Mouse (Mus musculus) kidney, adult 9 months (tissue): ENCODE measurements at regions not wholly inside any gene's neighbourhood (a gene's known extent, or its start where the extent isn't known, plus 50 kb on each side); places are given as distances from the start of the nearest gene placed in this dataset.

Experiments used
- DNase-seq: peaks from one replicate; pipeline ENCODE4 v3.0.0; 2022

- peak; percentile 67 for DNase-seq
Observed at GRCm38 (mm10) chr2:30743976-30744620, 59.4 kb downstream of the 1700001O22Rik start.

- no peak for DNase-seq
Observed at GRCm38 (mm10) chr2:30743265-30743846, 60.1 kb downstream of the 1700001O22Rik start.

DNA sequence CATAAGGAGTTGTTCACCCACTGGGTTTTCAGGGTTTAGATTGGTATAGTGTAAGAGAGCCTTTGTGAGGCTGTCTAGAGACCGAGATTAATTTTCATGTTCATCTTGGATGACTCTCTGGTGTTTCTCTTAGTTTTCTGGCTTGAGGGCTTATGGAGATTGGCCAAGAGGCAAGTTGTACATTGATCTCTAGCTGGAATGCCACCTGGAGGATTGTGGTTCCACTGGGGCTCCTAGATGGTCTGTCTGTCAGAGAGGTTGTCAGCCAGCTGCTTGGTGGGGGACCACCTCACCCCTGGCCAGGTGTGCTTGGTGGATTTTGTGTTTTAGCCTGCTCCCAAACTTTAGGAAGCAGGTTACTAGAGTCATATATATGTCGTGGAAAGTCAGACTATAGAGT lies 62.0 kb downstream of the 1700001O22Rik start:
- peak; percentile 62 for DNase-seq

GRCm38 (mm10) chr2:30737759-30738158 lies 65.7 kb downstream of the 1700001O22Rik start:
- DNase-seq: peak; percentile 62

- no peak for DNase-seq
Observed at GRCm38 (mm10) chr2:30736705-30737104, 66.8 kb downstream of the 1700001O22Rik start.

- no peak for DNase-seq
Observed at GRCm38 (mm10) chr2:30736236-30736635, 67.2 kb downstream of the 1700001O22Rik start.

DNA sequence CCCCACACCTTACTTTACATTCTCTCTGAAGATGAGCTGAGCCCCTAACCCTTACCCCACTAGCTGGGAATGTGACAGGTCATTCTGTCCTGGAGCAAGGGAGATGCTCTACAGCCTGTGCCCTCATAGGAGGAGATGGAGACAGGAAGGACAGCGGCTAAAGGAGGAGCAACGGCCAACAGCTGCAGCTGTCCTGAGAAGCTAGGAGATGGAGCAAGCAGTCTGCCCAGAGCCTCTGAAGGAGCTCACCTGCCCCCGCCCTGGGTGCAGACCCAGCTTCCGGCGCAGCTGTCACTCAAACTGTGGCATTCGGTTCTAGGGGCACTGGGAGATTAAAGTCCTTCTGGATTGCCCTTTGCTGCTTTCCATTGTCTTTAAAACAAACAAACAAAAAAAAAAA lies 69.6 kb downstream of the 1700001O22Rik start:
- no peak for DNase-seq

DNA sequence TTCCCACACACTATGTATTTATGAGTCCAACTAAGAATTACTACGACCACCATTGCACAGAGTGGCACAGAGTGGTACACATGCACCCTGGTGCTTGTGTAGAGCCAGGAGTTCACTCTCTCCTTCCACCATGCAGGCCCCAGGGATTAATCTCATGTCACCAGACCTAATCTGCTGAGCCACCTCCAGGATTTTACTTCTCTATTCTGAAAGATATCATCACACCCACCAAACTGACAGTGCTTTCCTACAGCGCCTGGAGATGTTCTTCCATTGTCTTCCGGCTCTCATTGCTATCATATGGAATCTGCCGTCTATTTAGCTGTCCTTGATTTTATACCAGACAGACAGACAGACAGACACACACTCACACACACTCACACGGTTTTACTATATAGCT lies 71.6 kb downstream of the 1700001O22Rik start:
- no peak for DNase-seq

- no peak for DNase-seq
Observed at GRCm38 (mm10) chr2:30727948-30728347, 75.5 kb downstream of the 1700001O22Rik start.

DNA sequence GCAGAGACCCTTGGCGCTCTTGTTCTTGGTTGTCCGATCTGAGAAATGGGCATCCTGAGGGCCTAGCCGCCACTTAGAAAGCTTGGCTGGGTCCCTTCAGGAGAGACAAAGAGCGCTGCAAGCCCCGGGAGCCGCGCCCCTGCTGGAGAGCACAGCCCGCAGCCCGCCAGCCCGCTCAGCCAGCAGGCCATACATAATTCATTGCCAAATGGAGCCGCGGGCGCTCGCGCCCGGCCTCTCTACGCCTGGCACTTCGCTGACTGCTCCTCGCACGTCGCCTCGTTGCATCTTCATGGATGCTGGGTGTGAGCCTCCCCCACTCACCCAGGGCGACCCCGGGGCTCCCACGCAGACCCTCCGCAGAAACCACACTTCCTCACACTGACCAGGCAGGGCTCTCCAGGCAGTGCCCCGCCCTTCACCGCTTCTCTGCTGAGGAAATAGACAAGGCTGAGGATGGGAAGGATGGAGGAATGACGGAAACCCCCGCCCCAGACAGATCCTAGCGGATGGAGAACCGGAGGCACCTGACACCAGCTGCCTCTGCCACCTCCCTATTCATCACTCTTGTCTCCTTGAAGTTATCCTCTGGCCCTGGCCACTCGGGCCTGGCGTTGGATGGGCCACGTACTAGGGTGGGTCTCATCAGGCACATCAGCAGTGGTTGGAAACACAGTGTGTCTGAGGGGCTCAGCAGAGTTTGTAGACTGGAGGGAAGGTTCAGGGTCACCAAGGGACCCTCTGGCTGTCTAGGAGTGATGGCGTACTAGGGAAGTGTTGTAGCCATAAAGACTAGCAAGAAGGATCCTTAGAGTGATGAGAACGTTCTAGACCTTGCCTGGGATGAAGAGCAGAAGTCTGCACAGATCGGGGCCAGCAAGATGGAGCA lies 77.6 kb downstream of the 1700001O22Rik start:
- DNase-seq: no peak

GRCm38 (mm10) chr2:30725186-30725585 lies 78.3 kb downstream of the 1700001O22Rik start:
- peak; percentile 92 for DNase-seq

- no peak for DNase-seq
Observed at GRCm38 (mm10) chr2:30724521-30724920, 78.9 kb downstream of the 1700001O22Rik start.

GRCm38 (mm10) chr2:30723059-30723587 lies 80.3 kb downstream of the 1700001O22Rik start:
- no peak for DNase-seq

GRCm38 (mm10) chr2:30722263-30723050 lies 81.0 kb downstream of the 1700001O22Rik start:
- peak; percentile 75 for DNase-seq

DNA sequence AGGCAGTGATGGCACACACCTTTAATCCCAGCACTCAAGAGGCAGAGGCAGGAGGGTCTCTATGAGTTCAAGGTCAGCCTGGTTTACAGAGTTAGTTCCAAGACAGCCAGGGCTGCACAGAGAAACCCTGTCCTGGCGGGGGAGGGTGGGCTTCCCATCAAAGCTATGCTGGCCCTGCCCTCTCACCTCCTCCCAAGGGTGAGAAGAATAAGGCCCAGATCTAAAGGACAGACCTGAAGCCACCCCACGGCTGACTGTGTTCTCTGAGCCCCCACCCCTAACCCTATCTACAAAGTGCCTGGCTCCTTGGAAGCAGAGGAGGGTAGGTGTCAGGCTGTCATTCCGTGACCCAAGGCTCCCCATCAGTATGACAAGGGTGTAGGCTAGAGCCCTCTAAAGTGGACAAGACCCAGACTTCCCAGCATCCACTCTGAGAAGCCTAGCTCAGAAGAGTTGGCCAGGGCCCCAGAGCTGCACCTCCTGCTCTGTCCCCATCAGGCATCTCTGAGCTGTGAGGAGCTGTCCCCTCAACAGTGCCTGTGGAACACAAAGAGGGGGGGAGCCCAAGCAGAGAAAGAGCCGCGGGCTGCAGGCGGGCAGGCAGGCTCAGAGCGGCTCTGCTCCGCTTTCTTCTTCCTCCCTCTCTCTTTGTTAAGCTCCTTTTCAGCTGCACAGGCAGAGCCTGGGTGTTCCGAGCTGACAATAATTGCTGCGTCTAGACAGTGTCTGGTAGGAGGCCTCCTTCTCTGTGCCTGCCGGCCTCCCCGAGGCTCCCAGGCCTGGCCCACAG lies 81.8 kb downstream of the 1700001O22Rik start:
- no peak for DNase-seq

GRCm38 (mm10) chr2:30721048-30721461 lies 82.4 kb downstream of the 1700001O22Rik start:
- DNase-seq: no peak

DNA sequence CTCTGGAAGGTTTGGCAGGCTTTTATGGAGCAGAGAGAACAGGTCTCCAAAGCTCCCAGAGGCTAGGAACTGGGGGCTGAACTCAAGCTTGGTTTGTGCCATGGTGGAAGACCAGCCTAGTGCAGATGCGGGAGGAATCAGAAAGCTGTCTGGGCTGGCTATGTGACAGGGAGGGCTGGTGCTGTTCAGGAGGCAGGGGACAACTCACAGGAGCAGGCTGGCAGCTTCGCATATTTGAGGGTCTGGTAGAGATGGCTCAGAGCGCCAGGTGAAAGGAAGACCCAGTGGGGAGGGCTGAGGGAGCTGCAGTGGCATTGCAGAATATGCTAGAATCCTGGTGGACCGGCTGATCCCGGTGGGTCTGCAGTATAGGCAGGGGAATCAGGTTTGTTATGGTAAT lies 83.2 kb downstream of the 1700001O22Rik start:
- no peak for DNase-seq

DNA sequence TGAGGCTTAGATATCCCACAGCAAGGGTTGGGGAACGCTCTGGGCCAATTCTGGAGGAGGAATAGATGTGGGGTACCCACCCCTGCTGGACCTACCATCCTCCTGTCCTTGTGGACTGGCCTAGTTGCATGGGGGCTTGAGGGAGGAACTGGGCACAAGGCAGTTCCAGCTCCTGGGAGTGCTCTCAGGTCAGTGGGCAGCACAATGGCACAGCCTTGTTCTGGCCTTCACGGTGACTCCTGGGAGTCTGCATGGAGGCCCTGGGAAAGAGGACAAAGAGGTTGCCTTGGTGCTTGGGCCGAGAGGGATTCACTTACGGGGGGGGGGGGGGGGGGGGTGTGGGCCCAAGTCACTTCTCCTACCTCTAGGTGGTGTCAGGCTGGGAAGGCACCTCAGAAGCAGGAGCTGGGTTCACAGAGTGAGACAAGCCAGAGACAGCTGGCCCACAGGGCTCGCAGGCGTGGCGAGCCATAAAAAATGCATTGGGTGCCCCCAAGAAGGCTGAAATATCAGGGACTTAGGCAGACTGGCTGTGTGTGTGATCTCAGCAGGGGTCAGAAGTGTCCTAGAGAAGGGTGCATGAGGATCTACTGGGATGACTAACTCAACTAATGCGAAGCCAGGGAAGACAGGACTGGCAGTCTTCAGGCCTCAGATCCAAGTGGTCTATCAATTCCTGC lies 83.7 kb downstream of the 1700001O22Rik start:
- peak; percentile 57 for DNase-seq

DNA sequence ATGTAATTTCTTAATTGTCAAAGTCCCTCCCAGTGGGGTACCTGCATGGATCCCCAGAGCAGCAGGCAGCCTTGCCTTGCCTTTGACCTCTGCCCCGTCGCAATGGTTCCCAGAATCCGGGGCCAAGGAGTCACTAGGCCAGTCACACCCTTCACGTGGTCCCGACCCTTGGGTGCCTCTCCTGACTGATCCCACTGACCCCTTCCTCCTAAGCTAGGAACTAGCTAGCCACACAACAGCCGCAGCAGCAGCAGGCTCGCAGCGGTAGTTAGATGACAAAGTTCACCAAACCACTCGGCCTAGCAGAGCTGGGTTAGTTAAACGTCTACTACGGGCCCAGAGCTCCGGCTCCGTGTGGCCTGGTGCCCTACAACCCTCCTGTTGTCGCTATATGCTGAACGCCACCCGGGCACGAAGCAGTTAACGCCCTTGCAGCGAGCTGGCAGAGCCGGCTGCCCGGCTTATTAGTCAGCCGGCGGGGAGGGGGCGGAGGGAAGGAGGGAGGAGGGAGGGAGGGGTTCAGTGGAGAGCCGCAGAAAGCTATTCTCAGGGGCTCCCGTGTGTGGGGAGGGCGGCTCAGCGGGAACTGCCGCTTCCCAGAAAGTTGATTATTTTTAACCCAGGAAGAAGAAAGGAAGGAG lies 84.6 kb downstream of the 1700001O22Rik start:
- DNase-seq: peak; percentile 92

GRCm38 (mm10) chr2:30718329-30718675 lies 85.2 kb downstream of the 1700001O22Rik start:
- DNase-seq: peak; percentile 95
